Mouse (Mus musculus) lung, postnatal 0 days (tissue): ENCODE measurements around the gene Zdhhc14.

ENCODE experiments used
- CTCF ChIP-seq: IDR thresholded peaks from 2 replicates; pipeline ENCODE4 v1.5.1; 2016; ENCODE audit warnings: antibody characterized with exemption, mild to moderate bottlenecking
- EP300 ChIP-seq: IDR thresholded peaks from 2 replicates; pipeline ENCODE4 v1.6.1; 2016; ENCODE audit warnings: antibody characterized with exemption, mild to moderate bottlenecking, control low read depth

DNA sequence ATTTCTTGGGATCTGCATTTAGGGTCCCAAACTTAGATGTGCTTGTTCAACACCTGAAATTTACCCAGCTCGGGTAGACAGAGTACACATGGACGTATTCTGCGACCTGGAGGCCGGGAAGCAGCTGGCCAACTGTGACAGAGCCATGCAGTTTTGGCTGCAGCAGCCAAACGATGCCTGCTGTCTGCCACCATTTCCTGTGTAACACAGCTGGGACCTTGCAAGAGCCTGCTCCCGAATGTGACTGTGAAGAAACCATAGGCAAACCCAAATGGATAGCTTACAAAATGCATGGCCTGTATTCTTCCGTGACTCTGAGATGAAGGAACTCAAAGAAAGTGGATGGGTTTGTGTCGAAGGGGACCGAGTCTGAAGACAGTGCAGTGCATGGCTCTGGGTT lies 4.2 kb upstream of the Zdhhc14 start:
- TF ChIP-seq CTCF (no peak), EP300 (no peak)
